Mouse (Mus musculus): Measurements from ENCODE around the gene Fam76a. TPM values are rescaled to one million over a fixed set of nuclear protein-coding genes. Genes with fewer than 3 reads are reported as not detected.
"Not testable (repeated sequence)": the region's sequence is repeated elsewhere in the genome, so short reads cannot be mapped to it uniquely, and the experiment has no call there.

Fam76a gene
- total RNA-seq, 2 experiments from 2014 or later: 34.7 to 38.6 TPM

DNA sequence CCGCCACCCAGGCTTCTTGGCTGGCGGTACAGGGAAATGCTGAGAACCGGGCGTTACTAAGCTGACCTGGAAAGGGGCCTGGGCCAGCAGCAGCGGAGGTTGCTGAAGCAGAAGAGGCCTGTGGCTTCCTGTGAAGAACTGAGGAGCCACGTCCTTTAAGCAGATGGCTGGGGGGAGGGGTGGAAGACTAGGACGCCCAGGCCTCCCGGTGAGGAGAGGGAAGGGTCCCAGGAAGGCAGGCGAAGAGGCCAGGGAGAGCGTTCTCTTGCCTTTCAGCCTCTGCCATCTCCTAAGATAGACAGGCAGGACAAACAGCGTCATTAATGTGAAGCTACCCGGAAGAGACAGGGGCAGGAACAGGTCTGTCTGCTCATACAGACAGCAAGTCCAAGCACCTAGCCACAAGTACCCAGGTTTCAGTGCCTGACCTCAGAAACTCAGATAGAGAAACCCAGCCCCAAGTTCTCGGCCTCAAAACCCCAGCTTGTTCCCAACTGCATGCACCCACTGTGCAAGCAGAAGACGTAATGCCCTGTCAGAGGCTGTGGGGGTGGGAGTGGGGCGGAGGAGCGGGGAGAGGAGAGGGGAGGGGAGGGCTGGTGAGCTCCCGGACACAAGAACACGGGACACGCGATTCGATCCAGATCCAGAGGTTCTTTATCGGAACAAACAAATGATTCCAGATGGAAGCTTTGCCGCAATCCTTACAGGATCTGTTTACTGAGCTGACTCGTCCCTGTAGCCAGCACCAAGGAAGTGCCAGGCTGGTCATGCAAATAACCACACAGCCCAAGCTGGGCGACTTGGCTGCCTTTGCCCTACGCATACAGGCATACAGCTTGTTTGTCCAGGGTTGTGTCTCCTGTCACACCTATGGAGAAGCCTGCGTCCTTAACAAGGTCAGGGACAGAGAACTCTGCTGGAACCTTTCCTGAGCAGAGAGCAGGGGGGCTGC lies 24.0 kb upstream of the Fam76a start:
- intact Hi-C loops (cut with DNase I): loop anchor here (5.0 to 10.0 kb wide), 2 partner anchors 268 to 351 kb away; partner anchors contain the start of genes Cd164l2 and Gpr3

GRCm38 (mm10) chr4:132945261-132946046 lies 23.1 kb upstream of the Fam76a start:
- DNase-seq (ENCODE audit: low spot score in 2 of 2): peak; percentile 86 to 89
- intact Hi-C loops (cut with DNase I): loop anchor here (1.0 to 10.0 kb wide), 3 partner anchors 60 to 352 kb away; partner anchors contain the start of genes Cd164l2 and Gpr3

More for the DNA sequence above, 24.0 kb upstream of the Fam76a start:
- peak; percentile 32 to 55 for DNase-seq (ENCODE audit: low spot score in 2 of 2)

DNA sequence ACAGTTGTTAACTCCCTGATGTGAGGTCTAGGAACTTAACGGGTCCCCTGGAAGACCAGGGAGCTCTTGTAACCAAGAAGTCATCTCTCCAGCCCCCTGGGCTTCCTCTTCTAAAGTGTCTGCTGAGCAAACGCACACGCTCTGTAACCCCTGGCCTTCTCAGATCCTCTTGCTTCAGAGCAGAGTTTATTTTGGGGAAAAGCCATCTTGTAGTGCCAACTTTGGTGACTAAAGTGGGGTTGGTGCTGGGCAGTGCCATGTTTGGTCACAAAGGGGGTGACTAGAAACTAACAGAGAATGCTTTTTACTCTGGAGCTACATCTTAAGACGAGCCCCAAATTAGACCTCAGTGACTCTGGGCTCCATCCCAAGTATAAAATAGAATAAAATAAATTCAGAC lies 22.4 kb upstream of the Fam76a start:
- DNase-seq (ENCODE audit: low spot score in 2 of 2): no peak
- intact Hi-C loops (cut with DNase I): loop anchor here (1.0 to 10.0 kb wide), 3 partner anchors 61 to 353 kb away; partner anchors contain the start of genes Cd164l2 and Gpr3

DNA sequence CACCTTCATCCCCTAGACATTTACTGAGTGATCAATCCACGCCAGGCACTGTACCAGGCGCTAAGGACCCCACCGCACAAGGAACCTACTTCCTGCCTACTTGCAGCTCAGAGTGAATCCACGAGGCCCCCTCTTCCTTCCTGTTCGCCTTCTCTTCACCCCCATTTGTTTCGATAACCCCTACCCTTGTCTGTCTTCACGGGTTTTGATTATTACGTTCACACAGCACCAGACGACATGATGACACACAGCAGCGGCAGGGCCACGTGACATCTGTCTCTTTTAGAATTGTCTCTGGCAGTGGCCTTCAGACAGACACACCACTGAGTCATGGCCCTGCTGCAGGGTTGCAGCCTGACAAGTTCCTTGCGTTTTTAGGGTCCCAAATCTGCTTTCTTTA lies 21.7 kb upstream of the Fam76a start:
- intact Hi-C loops (cut with DNase I): loop anchor here (10.0 kb wide), 1 partner anchor 271 kb away; the partner anchor contains the start of genes Cd164l2 and Gpr3
- no peak for DNase-seq (ENCODE audit: low spot score in 2 of 2)

DNA sequence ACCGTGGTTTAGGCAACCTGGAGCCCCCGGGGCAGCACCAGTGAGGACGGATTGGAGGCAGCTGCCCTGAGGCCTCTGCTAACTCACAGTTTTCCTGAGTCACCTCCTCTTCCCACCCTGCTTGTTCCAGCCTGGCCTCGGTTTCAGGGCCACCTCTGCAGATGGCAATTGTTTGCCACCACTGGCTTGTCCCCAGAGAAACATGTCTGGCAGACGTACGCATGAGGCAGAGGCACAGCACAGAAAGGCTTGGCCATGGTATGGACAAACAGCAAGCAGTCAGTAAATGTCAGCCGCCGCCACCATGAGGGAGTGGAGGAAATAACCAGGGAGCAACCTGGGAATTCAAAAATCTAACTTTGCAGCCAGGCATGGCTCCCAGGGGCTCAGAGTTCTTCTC lies 20.7 kb upstream of the Fam76a start:
- DNase-seq (ENCODE audit: low spot score in 2 of 2): no peak
- intact Hi-C loops (cut with DNase I): loop anchor here (10.0 kb wide), 1 partner anchor 272 kb away; the partner anchor contains the start of genes Cd164l2 and Gpr3

GRCm38 (mm10) chr4:132941012-132941729 lies 18.8 kb upstream of the Fam76a start:
- intact Hi-C loops (cut with DNase I): loop anchor here (10.0 kb wide), 1 partner anchor 274 kb away; the partner anchor contains the start of genes Cd164l2 and Gpr3
- no peak for DNase-seq (ENCODE audit: low spot score in 2 of 2)

DNA sequence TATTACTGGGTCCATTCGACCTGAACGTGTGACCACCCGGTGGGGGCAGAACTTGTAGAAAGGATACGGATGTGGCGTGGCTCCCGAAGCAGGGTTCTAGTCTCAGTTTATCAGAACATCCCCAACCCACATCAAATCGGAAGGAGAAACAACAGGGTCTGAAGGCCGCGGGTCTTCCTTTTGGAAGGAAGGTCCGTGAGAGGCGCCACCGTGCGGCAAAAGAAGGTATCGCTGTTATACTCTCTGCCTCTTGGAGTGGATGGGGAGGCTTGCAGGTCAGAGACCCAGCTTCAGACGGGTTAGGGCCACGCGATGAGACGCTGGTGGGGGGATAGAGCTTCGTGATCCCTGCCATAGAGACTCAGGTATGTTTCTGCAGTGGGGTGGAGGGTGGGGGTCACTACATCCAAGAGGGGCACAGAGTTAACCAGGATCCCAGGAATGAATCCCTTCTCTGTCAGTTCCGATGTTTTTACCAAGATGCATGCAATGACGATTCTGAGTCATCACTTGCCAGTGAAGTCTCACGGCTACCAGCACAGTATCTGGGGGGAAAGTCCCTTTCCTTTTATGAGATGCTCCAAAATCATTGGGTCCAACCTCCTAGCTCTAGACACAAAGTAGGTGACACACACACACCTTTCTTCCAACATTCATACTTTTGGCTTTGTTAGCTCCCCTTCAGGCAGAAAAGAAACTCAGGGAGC lies 17.2 kb upstream of the Fam76a start:
- peak; percentile 71 to 72 for DNase-seq (ENCODE audit: low spot score in 2 of 2)
- intact Hi-C loops (cut with DNase I): loop anchor here (10.0 kb wide), 1 partner anchor 275 kb away; the partner anchor contains the start of genes Cd164l2 and Gpr3

DNA sequence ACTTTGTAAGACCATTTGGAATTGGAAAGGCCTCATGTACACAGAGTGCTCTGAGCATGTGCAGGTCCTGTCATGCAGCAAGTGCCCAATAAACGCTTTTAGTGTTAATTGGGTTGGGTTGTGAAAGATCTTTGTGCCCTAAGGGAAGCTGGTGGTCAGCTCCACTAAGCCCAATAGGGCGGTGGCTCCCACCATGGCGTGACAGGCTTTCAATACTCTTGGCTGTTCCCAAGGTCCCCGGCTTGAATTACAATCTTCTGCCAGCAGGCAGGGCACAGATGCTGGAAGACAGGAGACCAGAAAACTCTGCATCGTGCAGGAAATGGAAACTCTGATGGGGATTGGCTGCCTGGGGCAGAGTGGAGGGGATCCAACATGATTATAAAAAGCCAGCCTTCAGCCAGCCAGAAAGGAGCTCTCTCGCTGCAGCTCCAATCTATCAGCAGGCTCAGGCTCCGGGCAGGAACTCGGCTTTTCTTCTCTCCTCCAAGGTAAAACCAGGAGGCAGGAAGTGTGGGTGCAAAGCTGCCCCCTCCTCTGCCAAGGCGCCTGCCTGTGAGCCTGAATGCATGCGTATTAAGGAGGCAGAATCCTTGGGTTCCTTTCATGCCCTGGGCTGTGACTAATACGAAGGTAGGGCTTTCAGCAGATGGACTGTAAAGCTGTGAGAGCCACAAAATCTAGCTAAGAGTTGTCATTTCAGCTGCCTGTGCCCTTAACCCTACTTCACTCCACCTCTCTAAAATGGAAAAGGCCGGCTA lies 16.0 kb upstream of the Fam76a start:
- intact Hi-C loops (cut with DNase I): no loop called here
- peak; percentile 68 to 89 for DNase-seq (ENCODE audit: low spot score in 2 of 2)

DNA sequence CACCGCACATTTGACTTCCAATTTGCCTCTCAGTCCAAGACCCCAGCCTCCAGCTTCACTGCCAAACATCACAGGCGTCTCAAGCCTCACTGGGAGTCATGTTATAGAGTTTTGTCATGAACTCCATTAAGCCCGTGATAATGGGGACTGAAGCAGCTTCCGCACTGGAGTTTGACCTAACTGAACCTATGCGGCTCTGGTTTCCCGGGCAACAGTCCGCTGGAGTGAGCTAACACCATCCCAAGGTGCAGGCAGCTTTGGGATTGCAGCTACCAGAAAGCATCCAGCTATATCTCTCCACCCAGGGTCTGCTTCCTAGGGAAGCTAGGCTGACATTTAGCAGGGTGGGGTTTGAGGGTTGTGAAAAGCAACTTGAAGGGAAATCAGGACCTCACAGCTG lies 12.3 kb upstream of the Fam76a start:
- DNase-seq (ENCODE audit: low spot score in 2 of 2): no peak
- intact Hi-C loops (cut with DNase I): no loop called here

GRCm38 (mm10) chr4:132932752-132933404 lies 10.5 kb upstream of the Fam76a start:
- no peak for DNase-seq (ENCODE audit: low spot score in 2 of 2)

DNA sequence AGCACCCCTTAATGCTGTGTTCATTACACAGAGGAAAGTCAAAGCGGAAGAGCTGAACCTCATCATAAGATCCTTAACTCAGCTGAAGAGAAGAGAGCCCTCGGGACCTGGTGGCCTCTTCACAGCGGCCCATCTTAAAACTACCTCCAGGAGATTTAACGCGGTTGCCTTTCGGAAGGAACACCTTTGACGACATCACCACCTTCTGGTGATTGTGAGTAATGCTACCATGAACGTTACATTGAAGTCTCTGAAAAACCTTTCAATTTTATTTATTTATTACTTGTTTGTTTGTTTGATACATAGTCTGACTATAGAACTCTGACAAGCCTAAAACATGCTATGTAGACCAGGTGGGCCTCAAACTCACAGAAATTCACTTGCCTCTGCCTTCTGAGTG lies 8.4 kb upstream of the Fam76a start:
- DNase-seq (ENCODE audit: low spot score in 2 of 2): peak in 1 of 2 experiments; percentile 66
- intact Hi-C loops (cut with DNase I): no loop called here

More at GRCm38 (mm10) chr4:132932752-132933404, 10.5 kb upstream of the Fam76a start:
- intact Hi-C loops (cut with DNase I): no loop called here

GRCm38 (mm10) chr4:132926520-132926919 lies 4.2 kb upstream of the Fam76a start:
- DNase-seq (ENCODE audit: low spot score in 2 of 2): not testable (repeated sequence)
- intact Hi-C loops (cut with DNase I): loop anchor here (5.0 kb wide), 1 partner anchor 149 kb away; no protein-coding TSS in a partner anchor

DNA sequence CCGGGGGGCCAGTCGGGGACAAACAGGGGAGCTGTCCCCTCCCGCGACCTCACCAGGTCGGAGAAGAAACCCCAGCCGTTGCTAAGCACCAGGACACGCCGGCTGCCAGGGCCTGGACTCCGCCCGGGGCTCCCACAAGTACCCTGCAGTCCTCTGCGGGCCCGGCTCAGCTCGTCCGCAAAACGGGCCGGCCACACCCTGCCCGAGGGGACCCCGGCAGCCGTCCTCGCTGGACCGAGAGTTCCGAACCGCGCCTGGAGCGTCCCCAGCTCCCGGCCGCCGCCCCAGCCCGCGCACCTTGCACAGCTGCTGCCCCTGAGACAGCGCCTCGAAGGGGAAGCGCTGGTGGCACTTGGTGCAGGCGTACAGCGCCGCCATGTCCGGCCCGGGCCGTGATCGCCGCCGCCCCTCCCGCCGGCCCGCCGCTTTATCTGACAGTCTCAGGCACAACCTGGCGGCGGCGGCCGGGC lies 262 bp downstream of the Fam76a start:
- intact Hi-C loops (cut with DNase I): loop anchor here (5.0 kb wide), 1 partner anchor 80 kb away; the partner anchor contains the start of gene Ppp1r8
- DNase-seq (ENCODE audit: low spot score in 2 of 2): no peak

GRCm38 (mm10) chr4:132921488-132921887 lies 870 bp downstream of the Fam76a start:
- intact Hi-C loops (cut with DNase I): loop anchor here (5.0 kb wide), 1 partner anchor 79 kb away; the partner anchor contains the start of gene Ppp1r8
- no peak for DNase-seq (ENCODE audit: low spot score in 2 of 2)

- intact Hi-C loops (cut with DNase I): loop anchor here (5.0 kb wide), 1 partner anchor 78 kb away; the partner anchor contains the start of gene Ppp1r8
- no peak for DNase-seq (ENCODE audit: low spot score in 2 of 2)
Measured at GRCm38 (mm10) chr4:132920171-132920570, 2.2 kb downstream of the Fam76a start.

- DNase-seq (ENCODE audit: low spot score in 2 of 2); intact Hi-C loops (cut with DNase I): not testable (repeated sequence)
Measured at GRCm38 (mm10) chr4:132918493-132918892, 3.9 kb downstream of the Fam76a start.

DNA sequence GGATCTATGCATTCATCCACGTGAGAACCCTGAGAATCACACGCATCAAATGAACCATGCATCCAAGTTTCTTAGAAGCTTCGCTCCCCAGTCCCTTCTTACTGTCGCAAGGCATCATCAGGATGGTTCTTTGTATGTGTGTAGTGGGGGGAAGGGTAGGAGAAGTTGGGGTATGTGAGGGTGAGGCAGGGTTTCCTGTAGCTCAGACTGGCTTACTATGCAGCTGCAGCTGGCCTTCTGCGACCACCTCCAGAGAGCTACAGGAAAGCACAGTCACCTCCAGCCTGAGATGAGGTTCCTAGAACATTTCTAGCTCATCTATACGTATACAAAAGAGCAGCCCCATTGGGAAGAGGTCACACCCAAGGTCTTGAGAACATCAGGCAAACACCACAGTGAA lies 10.2 kb downstream of the Fam76a start:
- intact Hi-C loops (cut with DNase I): no loop called here
- no peak for DNase-seq (ENCODE audit: low spot score in 2 of 2)

All from left cerebral cortex, postnatal 14 days (tissue).